Mouse (Mus musculus) stomach, embryonic 16.5 days (tissue): ENCODE data around the gene Zfp638. TPM values are rescaled to one million over a fixed set of nuclear protein-coding genes. Genes with fewer than 3 reads are reported as not detected.
A peak's percentile ranks its signal among the peaks of the same experiment; 100 is the strongest.

Experiments
- ATAC-seq: fragments of 200-750 bp; cut with Nextera tagmentation; 2 replicates; pipeline ENCODE4 v1.8.0; 2017; ENCODE audit warnings: moderate number of reproducible peaks, moderate TSS enrichment; ENCODE audit not compliant: insufficient read depth, low FRiP score
- H3K27ac ChIP-seq: fragments of 300-500 bp; sonication (generic); 2 replicates; pipeline ENCODE4 v1.5.1; 2014; ENCODE audit warnings: low read length
- H3K27me3 ChIP-seq: fragments of 300-500 bp; sonication (generic); 2 replicates; pipeline ENCODE4 v1.6.1; 2014; ENCODE audit warnings: low read length, control low read depth, mixed read lengths; ENCODE audit not compliant: control insufficient read depth, insufficient read depth
- H3K36me3 ChIP-seq: fragments of 300-500 bp; sonication (generic); 2 replicates; pipeline ENCODE4 v1.6.1; 2014; ENCODE audit warnings: low read length; ENCODE audit not compliant: control insufficient read depth, insufficient read depth
- H3K4me1 ChIP-seq: fragments of 300-500 bp; sonication (generic); 2 replicates; pipeline ENCODE4 v1.6.1; 2014; ENCODE audit warnings: low read length, control low read depth, mixed read lengths; ENCODE audit not compliant: control insufficient read depth, insufficient read depth
- H3K4me2 ChIP-seq: fragments of 300-500 bp; sonication (generic); 2 replicates; pipeline ENCODE4 v1.6.1; 2014; ENCODE audit warnings: low read depth, low read length, mixed read lengths
- H3K4me3 ChIP-seq: fragments of 300-500 bp; sonication (generic); replicated peaks from 2 replicates; pipeline ENCODE4 v1.5.1; 2014; ENCODE audit warnings: mild to moderate bottlenecking, low read length
- H3K9ac ChIP-seq: fragments of 300-500 bp; sonication (generic); 2 replicates; pipeline ENCODE4 v1.6.1; 2014; ENCODE audit warnings: low read length
- H3K9me3 ChIP-seq: fragments of 300-500 bp; sonication (generic); replicated peaks from 2 replicates; pipeline ENCODE4 v1.6.1; 2016; ENCODE audit warnings: low read length, control low read depth; ENCODE audit not compliant: control insufficient read depth
- WGBS: fragments of 180-500 bp; shearing (Covaris S2); extraction: QIAGEN DNeasy Blood & Tissue Kit; methylation state at CpG from one replicate; pipeline ENCODE4 v1.1.7; 2014; 5-methylcytosine and 5-hydroxymethylcytosine counted together
- polyA plus RNA-seq: library from polyadenylated mRNA; unstranded; fragments of >200 nt; fragmentation: Nextera tagmentation; extraction: Ambion mirVana; gene quantifications from 2 replicates; pipeline ENCODE4 v1.2.1, GENCODE M21; 2015

Zfp638 gene
- polyA plus RNA-seq, 1 experiment from 2014 or later, result 51.6 TPM

DNA sequence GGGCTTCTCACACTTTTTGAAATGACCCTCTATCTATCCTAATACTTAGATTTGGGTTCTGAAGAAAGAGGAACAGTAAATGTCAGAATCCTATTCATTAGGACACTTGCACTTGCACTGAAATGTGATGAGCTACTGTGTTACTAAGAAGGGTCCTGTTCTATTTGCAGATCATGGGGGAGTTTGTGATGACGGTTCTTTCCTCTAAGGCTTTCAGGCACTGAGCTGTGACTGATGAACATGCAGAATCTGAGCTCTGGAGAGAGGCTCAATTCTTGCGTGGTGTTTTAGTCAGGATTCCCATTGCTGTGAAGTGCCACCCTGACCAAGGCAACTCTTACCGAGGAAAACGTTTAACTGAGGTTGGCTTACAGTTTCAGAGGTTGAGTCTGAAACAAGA is 32.2 kb downstream of the Zfp638 start:
- H3K27me3 ChIP-seq, result no peaks in the 10 kb centered on the region

DNA sequence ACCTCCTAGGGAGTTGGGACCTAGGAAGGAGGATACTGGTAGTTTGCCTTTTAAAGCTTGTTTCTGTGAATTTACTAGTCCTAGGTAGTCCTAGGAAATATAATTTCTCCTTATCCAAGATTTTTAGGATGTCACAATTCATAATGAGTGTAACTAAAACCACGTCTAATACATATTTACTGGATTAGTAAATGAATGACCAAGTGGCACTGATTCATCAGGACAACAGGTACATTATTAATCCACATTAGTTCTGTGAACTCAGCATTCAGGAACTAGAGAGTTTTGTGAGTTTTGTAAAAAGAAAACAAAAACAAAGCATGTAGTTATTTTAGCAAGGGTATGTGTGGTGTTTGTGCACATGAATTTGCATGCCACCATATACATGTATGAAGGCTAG is 38.4 kb downstream of the Zfp638 start:
- no peak overlapping the region for H3K9ac ChIP-seq
- WGBS, result 68% methylated on average over 1 of the region's 1 CpGs
- ATAC-seq, result no peak
- H3K36me3 ChIP-seq, result no peaks in the 10 kb centered on the region
- H3K27me3 ChIP-seq, result no peaks in the 10 kb centered on the region
- no peak overlapping the region for H3K27ac ChIP-seq
- H3K4me1 ChIP-seq, result no peaks in the 10 kb centered on the region
- H3K4me3 ChIP-seq, result no peak overlapping the region
- no peaks in the 10 kb centered on the region for H3K9me3 ChIP-seq
- no peak overlapping the region for H3K4me2 ChIP-seq

More for the DNA sequence above, 32.2 kb downstream of the Zfp638 start:
- WGBS, result 66% methylated on average over 4 of the region's 4 CpGs
- H3K4me2 ChIP-seq, result no peak overlapping the region
- H3K4me1 ChIP-seq, result no peaks in the 10 kb centered on the region
- H3K9ac ChIP-seq, result no peak overlapping the region
- no peak overlapping the region for H3K27ac ChIP-seq
- no peaks in the 10 kb centered on the region for H3K9me3 ChIP-seq
- H3K36me3 ChIP-seq, result no peaks in the 10 kb centered on the region
- ATAC-seq, result no peak
- no peak overlapping the region for H3K4me3 ChIP-seq

DNA sequence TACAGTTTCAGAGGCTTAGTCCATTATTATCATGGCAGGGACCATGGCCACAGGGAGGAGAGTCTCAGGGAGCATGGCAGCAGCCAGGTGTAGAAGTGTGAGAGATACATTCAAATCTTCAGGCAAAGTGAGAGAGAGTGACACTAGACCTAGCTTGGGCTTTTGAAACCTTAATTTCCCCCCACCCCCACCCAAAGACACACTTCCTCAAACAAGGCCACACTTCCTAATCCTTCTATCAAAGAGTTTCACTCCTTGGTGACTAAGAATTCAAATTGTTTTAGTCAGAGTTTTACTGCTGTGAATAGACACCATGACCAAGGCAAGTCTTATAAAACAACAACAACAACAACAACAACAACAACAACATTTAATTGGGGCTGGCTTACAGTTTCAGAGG is 39.8 kb downstream of the Zfp638 start:
- H3K4me3 ChIP-seq, result no peak overlapping the region
- no peak overlapping the region for H3K27ac ChIP-seq
- H3K4me1 ChIP-seq, result no peaks in the 10 kb centered on the region
- no peaks in the 10 kb centered on the region for H3K27me3 ChIP-seq
- no peak overlapping the region for H3K9ac ChIP-seq
- no peak for ATAC-seq
- no peaks in the 10 kb centered on the region for H3K36me3 ChIP-seq
- no peaks in the 10 kb centered on the region for H3K9me3 ChIP-seq
- H3K4me2 ChIP-seq, result no peak overlapping the region

DNA sequence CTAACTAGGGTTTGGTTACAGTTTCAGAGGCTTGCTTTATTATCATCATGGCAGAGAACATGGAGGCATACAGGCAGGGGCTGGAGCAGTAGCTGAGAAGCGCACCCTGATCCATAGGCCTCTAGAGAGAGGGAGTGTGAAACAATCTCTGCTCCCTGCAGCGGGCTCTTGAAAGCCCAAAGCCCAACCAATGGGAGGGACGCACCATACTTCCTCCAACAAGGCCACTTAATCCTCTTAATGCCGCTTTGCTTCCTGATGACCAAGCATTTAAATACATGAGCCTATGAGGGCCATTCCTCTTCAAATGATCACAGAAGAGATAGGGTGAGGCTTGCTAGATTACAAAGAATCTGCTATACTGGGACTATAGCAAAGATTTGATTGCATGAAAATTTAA is 41.5 kb downstream of the Zfp638 start:
- Histone ChIP-seq H3K36me3 (no peaks in the 10 kb centered on the region), H3K27me3 (no peaks in the 10 kb centered on the region), H3K9ac (no peak overlapping the region), H3K27ac (no peak overlapping the region), H3K4me2 (no peak overlapping the region), H3K4me3 (no peak overlapping the region), H3K4me1 (no peaks in the 10 kb centered on the region), H3K9me3 (no peaks in the 10 kb centered on the region)
- WGBS, result 28% methylated on average over 4 of the region's 4 CpGs
- ATAC-seq, result no peak

DNA sequence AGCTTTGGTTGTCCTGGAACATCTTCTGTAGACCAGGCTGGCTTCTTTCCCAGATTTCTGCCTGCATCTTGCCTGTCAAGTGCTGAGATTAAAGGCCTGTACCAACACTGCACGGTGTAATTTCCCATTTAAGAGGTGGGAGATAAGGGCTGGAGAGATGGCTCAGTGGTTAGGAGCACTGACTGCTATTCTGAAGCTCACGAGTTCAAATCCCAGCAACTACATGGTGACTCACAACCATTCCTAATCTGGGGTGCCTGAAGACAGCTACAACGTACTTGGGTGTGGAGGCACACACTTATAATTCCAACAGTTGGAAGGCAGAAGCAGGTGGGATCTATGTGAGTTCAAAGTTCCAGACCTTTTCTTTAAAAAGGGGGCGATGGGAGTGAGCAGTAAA is 46.8 kb downstream of the Zfp638 start:
- Histone ChIP-seq H3K4me2 (peak overlapping the region; percentile 33; the same call in 1 of the 2 replicates), H3K4me1 (no peaks in the 10 kb centered on the region), H3K27me3 (no peaks in the 10 kb centered on the region), H3K9ac (no peak overlapping the region), H3K9me3 (no peaks in the 10 kb centered on the region), H3K4me3 (peak overlapping the region; percentile 65; the same call in 1 of the 2 replicates), H3K36me3 (no peaks in the 10 kb centered on the region), H3K27ac (no peak overlapping the region)
- 0 out of 2 replicates have a peak, but pooled peaks have one; percentile 1 for ATAC-seq
- 31% methylated on average over 4 of the region's 4 CpGs for WGBS

DNA sequence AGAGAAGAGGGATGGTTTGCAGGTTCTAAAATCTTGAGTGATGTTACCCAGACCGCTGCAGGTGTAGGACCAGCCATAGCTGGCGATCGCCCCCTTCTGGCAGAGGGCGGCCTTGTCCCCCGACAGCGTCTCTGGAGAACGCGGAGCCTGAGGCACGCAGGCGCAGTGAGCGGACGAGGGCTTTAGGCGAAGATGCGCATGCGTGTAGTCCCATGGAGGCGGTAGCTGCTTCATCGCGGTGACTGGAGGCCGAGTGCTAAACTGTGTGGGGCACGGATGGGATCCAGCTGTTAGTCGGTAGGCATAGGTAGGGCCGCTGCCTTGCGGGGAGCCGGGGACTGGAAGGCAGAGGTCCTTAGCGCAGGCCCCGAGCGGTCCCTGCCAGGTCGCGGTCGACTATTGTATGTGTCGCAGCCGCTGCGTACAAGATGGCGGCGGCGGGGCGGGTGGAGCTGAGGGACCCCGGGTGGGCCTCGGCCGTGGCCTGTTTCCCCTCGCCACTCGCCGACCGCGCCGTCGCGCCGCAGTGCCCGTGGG is 47.3 kb downstream of the Zfp638 start:
- Histone ChIP-seq H3K4me3 (peak overlapping the region; percentile 65), H3K27ac (peak overlapping the region; percentile 90), H3K36me3 (no peaks in the 10 kb centered on the region), H3K9ac (peak overlapping the region; percentile 91), H3K4me1 (no peaks in the 10 kb centered on the region), H3K27me3 (no peaks in the 10 kb centered on the region), H3K4me2 (peak overlapping the region; percentile 68; the same call in 1 of the 2 replicates), H3K9me3 (no peaks in the 10 kb centered on the region)
- peak; percentile 97 for ATAC-seq
- WGBS, result under 1% methylated on average over 50 of the region's 50 CpGs

DNA sequence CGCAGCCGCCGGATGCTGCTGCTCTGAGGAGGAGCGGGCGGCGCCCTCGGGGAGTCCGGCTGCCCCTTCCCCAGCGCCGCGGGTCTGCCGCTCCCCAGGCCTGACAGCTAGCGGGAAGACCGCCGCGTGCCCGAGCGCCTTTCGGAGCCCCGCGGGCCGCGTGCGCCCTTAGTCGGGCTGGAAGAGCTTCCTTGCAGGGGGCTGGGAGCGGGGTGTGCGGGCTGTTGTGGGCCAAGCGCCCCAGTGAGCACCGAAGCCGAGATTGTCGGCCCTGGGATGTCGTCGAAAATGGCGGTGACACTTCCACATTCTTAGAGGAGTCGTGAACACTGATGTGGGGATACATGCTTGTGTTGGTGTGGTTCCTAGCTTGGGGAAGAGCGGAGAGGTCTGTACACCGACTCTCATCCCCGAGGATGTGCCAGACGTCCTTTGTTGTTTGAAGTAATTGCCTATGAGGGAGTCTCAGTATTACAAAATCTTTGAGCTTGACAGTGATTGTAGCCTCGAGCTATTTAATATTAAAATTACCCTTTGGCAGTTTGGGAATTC is 47.9 kb downstream of the Zfp638 start:
- under 1% methylated on average over 39 of the region's 40 CpGs for WGBS
- H3K4me2 ChIP-seq, result peak overlapping the region; percentile 68
- no peaks in the 10 kb centered on the region for H3K27me3 ChIP-seq
- H3K4me1 ChIP-seq, result no peaks in the 10 kb centered on the region
- peak overlapping the region; percentile 65 for H3K4me3 ChIP-seq
- H3K9me3 ChIP-seq, result no peaks in the 10 kb centered on the region
- peak overlapping the region; percentile 91 for H3K9ac ChIP-seq
- peak overlapping the region; percentile 90 for H3K27ac ChIP-seq
- ATAC-seq, result no peak; the same call in 1 of the 2 replicates
- H3K36me3 ChIP-seq, result no peaks in the 10 kb centered on the region

DNA sequence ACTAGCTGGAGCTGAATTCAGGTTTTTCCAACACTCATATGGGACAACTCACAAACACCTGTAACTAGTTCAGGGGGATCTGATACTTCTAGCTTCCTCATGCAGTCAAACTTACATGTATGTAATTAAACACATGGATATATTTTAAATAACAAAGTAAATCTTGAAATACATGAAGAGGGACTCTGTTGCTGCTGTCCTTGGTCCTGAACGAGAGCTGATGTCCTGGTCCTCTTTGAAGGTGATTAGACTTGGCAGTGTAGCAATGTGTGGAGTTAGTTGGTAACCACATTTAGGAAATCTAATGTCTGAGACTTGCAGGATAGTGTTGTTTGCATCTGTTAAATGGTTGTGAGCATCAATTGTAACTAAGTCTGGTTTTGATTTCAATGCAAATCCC is 60.5 kb downstream of the Zfp638 start:
- H3K4me2 ChIP-seq, result no peak overlapping the region
- ATAC-seq, result no peak
- 75% methylated on average over 1 of the region's 1 CpGs for WGBS

DNA sequence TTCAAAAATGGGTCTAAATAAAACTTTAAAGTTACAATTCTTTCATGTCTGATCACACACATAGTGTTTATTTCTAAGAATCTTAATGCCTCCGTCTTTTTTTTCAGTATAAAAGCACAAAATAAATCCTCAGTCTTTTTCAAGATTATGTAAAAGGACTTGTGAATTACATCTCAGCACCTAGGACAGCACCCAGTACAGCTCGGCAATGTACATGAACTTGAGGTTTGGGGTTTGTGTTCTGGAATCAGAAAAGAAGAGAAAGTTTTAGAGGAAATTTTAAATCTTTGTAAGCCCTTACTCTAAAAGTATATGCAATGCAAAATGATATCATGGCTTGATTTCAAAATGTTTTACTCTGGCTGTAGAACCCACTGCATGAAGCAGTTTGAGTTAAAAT is 61.3 kb downstream of the Zfp638 start:
- ATAC-seq, result no peak
- H3K36me3 ChIP-seq, result peaks cover 5% of the 10 kb centered on the region; the same call in 1 of the 2 replicates
- no peaks in the 10 kb centered on the region for H3K9me3 ChIP-seq
- 49% methylated on average over 2 of the region's 2 CpGs for WGBS
- H3K27ac ChIP-seq, result no peak overlapping the region
- H3K27me3 ChIP-seq, result no peaks in the 10 kb centered on the region
- H3K4me2 ChIP-seq, result no peak overlapping the region
- no peak overlapping the region for H3K4me3 ChIP-seq
- H3K4me1 ChIP-seq, result no peaks in the 10 kb centered on the region
- H3K9ac ChIP-seq, result no peak overlapping the region

More for the DNA sequence above, 60.5 kb downstream of the Zfp638 start:
- H3K36me3 ChIP-seq, result peaks cover 5% of the 10 kb centered on the region; the same call in 1 of the 2 replicates
- H3K4me3 ChIP-seq, result no peak overlapping the region
- H3K27me3 ChIP-seq, result no peaks in the 10 kb centered on the region
- no peaks in the 10 kb centered on the region for H3K9me3 ChIP-seq
- H3K27ac ChIP-seq, result no peak overlapping the region
- no peaks in the 10 kb centered on the region for H3K4me1 ChIP-seq
- H3K9ac ChIP-seq, result no peak overlapping the region
